Comparison of ENCODE assay signal across 12 mouse cellular contexts in genomic region chr12:102390042-102390441, GRCm38 (mm10). TPM values are rescaled to one million over a fixed set of nuclear protein-coding genes. Genes with fewer than 3 reads are reported as not detected.
A peak's percentile ranks its signal among the peaks of the same experiment; 100 is the strongest.
DNase-seq lines count a peak whose midpoint lies in the region; ATAC-seq and TF ChIP-seq lines count a peak whose summit lies in the region.
"Had no signal": no experiment of that assay in that cellular context is flagged by ENCODE, and none has a peak within 500 bp of the region (broad histone marks: within the 10 kb centered on the region; RNA-seq: fewer than 3 reads in every experiment).

No protein-coding gene starts in this region.

- H3K4me3 ChIP-seq in heart, embryonic 12.5 days, result no peak overlapping the region
- no peak overlapping the region for H3K4me3 ChIP-seq in midbrain, embryonic 12.5 days
- no peak overlapping the region for H3K4me3 ChIP-seq in midbrain, postnatal 0 days (ENCODE audit: low read depth, low read length)
- no peak overlapping the region for H3K4me3 ChIP-seq in limb, embryonic 13.5 days
- no peak overlapping the region for H3K4me3 ChIP-seq in lung, postnatal 0 days (ENCODE audit: low read depth, low read length)
- H3K4me3 ChIP-seq: liver, embryonic 15.5 days had no signal

- H3K27ac ChIP-seq in heart, embryonic 12.5 days (ENCODE audit: poor library complexity, severe bottlenecking), result no peak overlapping the region
- H3K27ac ChIP-seq in midbrain, embryonic 12.5 days (replicated peaks), result no peak overlapping the region
- H3K27ac ChIP-seq in midbrain, postnatal 0 days (ENCODE audit: low read depth, low read length), result no peak overlapping the region
- no peak overlapping the region for H3K27ac ChIP-seq in limb, embryonic 13.5 days
- no peak overlapping the region for H3K27ac ChIP-seq in lung, postnatal 0 days (ENCODE audit: low read length)
- H3K27ac ChIP-seq: liver, embryonic 15.5 days had no signal

- ATAC-seq in heart, embryonic 12.5 days (ENCODE audit: insufficient number of reproducible peaks, low FRiP score), result peak; percentile 15; the same call in 1 of the 2 replicates
- peak; percentile 31; the same call in 1 of the 2 replicates for ATAC-seq in midbrain, embryonic 12.5 days (ENCODE audit: low FRiP score, low read depth)
- no peak for ATAC-seq in midbrain, postnatal 0 days (ENCODE audit: low FRiP score)
- no peak for ATAC-seq in limb, embryonic 13.5 days (ENCODE audit: low FRiP score, low read depth)
- ATAC-seq in lung, postnatal 0 days, result no peak

- H3K9me3 ChIP-seq in heart, embryonic 12.5 days (replicated peaks), result no peaks in the 10 kb centered on the region
- no peaks in the 10 kb centered on the region for H3K9me3 ChIP-seq in midbrain, embryonic 12.5 days
- no peaks in the 10 kb centered on the region for H3K9me3 ChIP-seq in midbrain, postnatal 0 days (ENCODE audit: low read length)
- no peaks in the 10 kb centered on the region for H3K9me3 ChIP-seq in limb, embryonic 13.5 days
- no peaks in the 10 kb centered on the region for H3K9me3 ChIP-seq in lung, postnatal 0 days (ENCODE audit: low read length)
- H3K9me3 ChIP-seq: liver, embryonic 15.5 days had no signal

- TF ChIP-seq EP300 in lung, postnatal 0 days (IDR thresholded peaks at IDR 0.05), result no peak

- intact Hi-C loops in gastrocnemius, postnatal 14 days (cut with DNase I; ENCODE audit: low total_unique reads), result loop anchor here (2.0 kb wide), 1 partner anchor 73 kb away; no protein-coding TSS in a partner anchor

- no peak for DNase-seq in heart, postnatal 4 days
- no peak for DNase-seq in midbrain, postnatal 0 days (ENCODE audit: low spot score)
- DNase-seq in R1 (ENCODE audit: low read depth, low spot score), result peak; percentile 92
- no peak for DNase-seq in lung, postnatal 0 days (ENCODE audit: low spot score)
- DNase-seq in gastrocnemius, postnatal 14 days, result no peak
- DNase-seq: heart, postnatal 14 days; kidney, adult 8-10 months; thymus, adult 2 months had no signal

- no peak overlapping the region for H3K4me2 ChIP-seq in heart, embryonic 12.5 days
- H3K4me2 ChIP-seq in midbrain, embryonic 12.5 days (replicated peaks), result no peak overlapping the region
- H3K4me2 ChIP-seq in midbrain, postnatal 0 days (ENCODE audit: low read depth, low read length, poor library complexity, severe bottlenecking), result no peak overlapping the region
- H3K4me2 ChIP-seq in limb, embryonic 13.5 days (replicated peaks), result peak overlapping the region; percentile 34; the same call in 1 of the 2 replicates
- H3K4me2 ChIP-seq in lung, postnatal 0 days (replicated peaks; ENCODE audit: low read depth, low read length), result no peak overlapping the region
- H3K4me2 ChIP-seq: liver, embryonic 15.5 days had no signal

- H3K9ac ChIP-seq in heart, embryonic 12.5 days, result no peak overlapping the region
- H3K9ac ChIP-seq in midbrain, embryonic 12.5 days (replicated peaks), result no peak overlapping the region
- no peak overlapping the region for H3K9ac ChIP-seq in midbrain, postnatal 0 days (replicated peaks; ENCODE audit: low read length, poor library complexity, severe bottlenecking)
- H3K9ac ChIP-seq in limb, embryonic 13.5 days, result no peak overlapping the region
- no peak overlapping the region for H3K9ac ChIP-seq in lung, postnatal 0 days (replicated peaks; ENCODE audit: low read depth)
- H3K9ac ChIP-seq: liver, embryonic 15.5 days had no signal

- H3K36me3 ChIP-seq in heart, embryonic 12.5 days, result peaks cover 70% of the 10 kb centered on the region
- H3K36me3 ChIP-seq in midbrain, embryonic 12.5 days, result 0 out of 2 replicates have a peak, but pooled peaks cover 3% of the 10 kb centered on the region
- H3K36me3 ChIP-seq in midbrain, postnatal 0 days (ENCODE audit: insufficient read depth, low read length), result peaks cover 9% of the 10 kb centered on the region
- H3K36me3 ChIP-seq in limb, embryonic 13.5 days, result peaks cover 27% of the 10 kb centered on the region
- peaks cover 35% of the 10 kb centered on the region; the same call in 1 of the 2 replicates for H3K36me3 ChIP-seq in lung, postnatal 0 days (ENCODE audit: insufficient read depth, low read length)

- WGBS in heart, embryonic 12.5 days, result 41% methylated on average over 8 of the region's 8 CpGs
- WGBS in midbrain, embryonic 12.5 days, result 36% methylated on average over 8 of the region's 8 CpGs
- WGBS in midbrain, postnatal 0 days, result 32% methylated on average over 8 of the region's 8 CpGs
- WGBS in limb, embryonic 13.5 days, result 26% methylated on average over 8 of the region's 8 CpGs
- 63% methylated on average over 8 of the region's 8 CpGs for WGBS in lung, postnatal 0 days

- no peaks in the 10 kb centered on the region for H3K27me3 ChIP-seq in heart, embryonic 12.5 days (replicated peaks)
- H3K27me3 ChIP-seq in midbrain, embryonic 12.5 days, result peaks cover 54% of the 10 kb centered on the region
- no peaks in the 10 kb centered on the region for H3K27me3 ChIP-seq in midbrain, postnatal 0 days (ENCODE audit: insufficient read depth, low read length)
- peaks cover 10% of the 10 kb centered on the region for H3K27me3 ChIP-seq in limb, embryonic 13.5 days
- no peaks in the 10 kb centered on the region for H3K27me3 ChIP-seq in lung, postnatal 0 days (replicated peaks; ENCODE audit: insufficient read depth, low read length)
- H3K27me3 ChIP-seq: liver, embryonic 15.5 days had no signal

- H3K4me1 ChIP-seq in heart, embryonic 12.5 days (replicated peaks), result no peaks in the 10 kb centered on the region
- H3K4me1 ChIP-seq in midbrain, embryonic 12.5 days, result no peaks in the 10 kb centered on the region
- H3K4me1 ChIP-seq in midbrain, postnatal 0 days (ENCODE audit: insufficient read depth, low read length), result no peaks in the 10 kb centered on the region
- H3K4me1 ChIP-seq in limb, embryonic 13.5 days, result no peaks in the 10 kb centered on the region
- H3K4me1 ChIP-seq in lung, postnatal 0 days (ENCODE audit: insufficient read depth, low read depth, low read length), result no peaks in the 10 kb centered on the region
- H3K4me1 ChIP-seq: liver, embryonic 15.5 days had no signal

- no peak for TF ChIP-seq CTCF in midbrain, postnatal 0 days (IDR thresholded peaks at IDR 0.05)
- TF ChIP-seq CTCF in lung, postnatal 0 days (IDR thresholded peaks at IDR 0.05), result no peak

RNA-seq across cellular contexts. Expression of gene Lgmn, which starts 49.6 kb away (rescaled TPM):
- polyA plus RNA-seq in heart, embryonic 12.5 days (2016; fragmentation: Nextera tagmentation; extraction: Ambion mirVana), result 126 and 127 TPM in 2 replicates
- 10 to 100 TPM; 68.9 to 76.9 TPM for total RNA-seq in heart, postnatal 4 days (2021)
- 55.6 and 61.7 TPM in 2 replicates for polyA plus RNA-seq in midbrain, embryonic 12.5 days (2016; fragmentation: Nextera tagmentation; extraction: Ambion mirVana)
- 112 and 124 TPM in 2 replicates for total RNA-seq in midbrain, postnatal 0 days (2014; rRNA removed)
- polyA plus RNA-seq in midbrain, postnatal 0 days (2015; fragmentation: Nextera tagmentation; extraction: Ambion mirVana), result 148 and 158 TPM in 2 replicates
- 81.3 and 84.8 TPM in 2 replicates for polyA plus RNA-seq in limb, embryonic 13.5 days (2015; fragmentation: Nextera tagmentation; extraction: Ambion mirVana)
- 174 and 198 TPM in 2 replicates for polyA plus RNA-seq in lung, postnatal 0 days (2015; fragmentation: Nextera tagmentation; extraction: Ambion mirVana)
- total RNA-seq in gastrocnemius, postnatal 14 days (2021), result 10 to 100 TPM; 51.2 to 64.3 TPM

Comparison
In these comparisons a context has a peak if more than half of its experiments do, and no peak if none do; other contexts are left out.
1. ATAC-seq: peak in heart, embryonic 12.5 days (single experiment) and midbrain, embryonic 12.5 days (single experiment); none in midbrain, postnatal 0 days (single experiment), limb, embryonic 13.5 days (single experiment) and lung, postnatal 0 days (single experiment).